Comparison of ENCODE assay signal across 10 mouse cellular contexts in the genomic region with DNA sequence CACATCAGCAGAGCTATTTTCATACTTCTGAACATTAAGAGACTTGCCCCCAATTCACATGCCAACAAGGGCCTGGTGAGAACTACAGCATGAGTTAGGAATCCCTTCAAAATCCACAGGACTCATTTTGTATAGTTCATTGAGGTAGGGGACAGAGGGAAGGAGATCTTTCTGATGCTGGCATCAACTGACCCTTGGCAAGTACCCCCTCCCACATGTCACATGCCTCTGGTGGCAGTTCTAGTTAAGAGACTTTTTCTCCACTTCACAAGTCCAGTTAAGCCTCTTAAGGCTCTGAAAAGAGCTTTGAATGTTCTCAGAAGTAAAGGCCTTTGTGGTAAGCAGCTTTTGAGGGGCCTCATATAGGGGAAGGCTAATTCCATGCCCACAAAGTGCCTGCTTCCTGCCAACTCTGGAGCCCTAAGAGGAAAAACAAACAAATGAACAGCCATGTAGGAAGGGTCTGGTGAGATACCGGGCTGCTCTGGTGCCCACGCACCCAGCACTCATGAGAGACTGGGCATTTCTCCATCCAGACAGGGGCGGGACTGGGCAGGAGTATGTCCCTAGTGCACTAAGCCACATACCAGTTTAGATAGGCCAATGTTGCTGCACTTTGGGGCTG. TPM values are rescaled to one million over a fixed set of nuclear protein-coding genes. Genes with fewer than 3 reads are reported as not detected.
DNase-seq lines count a peak whose midpoint lies in the region; ATAC-seq lines count a peak whose summit lies in the region.
"Had no signal": no experiment of that assay in that cellular context is flagged by ENCODE, and none has a peak within 500 bp of the region (broad histone marks: within the 10 kb centered on the region; RNA-seq: fewer than 3 reads in every experiment).

No protein-coding gene starts in this region.

- H3K27ac ChIP-seq in kidney, embryonic 16.5 days (ENCODE audit: low read length) = no peak overlapping the region
- H3K27ac ChIP-seq in forebrain, embryonic 16.5 days (ENCODE audit: low read length) = no peak overlapping the region; the same call in 1 of the 2 replicates
- peak overlapping the region; percentile 79; the same call in 1 of the 2 replicates for H3K27ac ChIP-seq in stomach, embryonic 15.5 days
- H3K27ac ChIP-seq: liver, embryonic 15.5 days had no signal

- no peaks in the 10 kb centered on the region for H3K9me3 ChIP-seq in kidney, embryonic 16.5 days (ENCODE audit: low read length)
- no peaks in the 10 kb centered on the region for H3K9me3 ChIP-seq in forebrain, embryonic 16.5 days (ENCODE audit: control insufficient read depth, low read length)
- no peaks in the 10 kb centered on the region for H3K9me3 ChIP-seq in stomach, embryonic 15.5 days
- H3K9me3 ChIP-seq: liver, embryonic 15.5 days had no signal

- 85% methylated on average over 3 of the region's 3 CpGs for WGBS in kidney, embryonic 16.5 days
- 31% methylated on average over 3 of the region's 3 CpGs for WGBS in forebrain, embryonic 16.5 days
- WGBS in stomach, embryonic 15.5 days = 65% methylated on average over 3 of the region's 3 CpGs

- no peak overlapping the region for H3K9ac ChIP-seq in kidney, embryonic 16.5 days (replicated peaks; ENCODE audit: low read length)
- H3K9ac ChIP-seq in forebrain, embryonic 16.5 days (replicated peaks; ENCODE audit: low read depth, low read length) = no peak overlapping the region
- no peak overlapping the region for H3K9ac ChIP-seq in stomach, embryonic 15.5 days
- H3K9ac ChIP-seq: liver, embryonic 15.5 days had no signal

- DNase-seq in kidney, adult 8-10 months = no peak
- peak; percentile 91 for DNase-seq in lung, postnatal 25 days (ENCODE audit: low spot score)
- DNase-seq in natural killer cell, adult 2 months (ENCODE audit: low spot score in 2 of 2) = no peak
- no peak for DNase-seq in right cerebral cortex, postnatal 25 days
- no peak for DNase-seq in left cerebral cortex, adult 9 months (ENCODE audit: low spot score in 2 of 2)
- DNase-seq: cerebellum, postnatal 14 days had no signal

- no peaks in the 10 kb centered on the region for H3K27me3 ChIP-seq in kidney, embryonic 16.5 days (ENCODE audit: insufficient read depth, low read length)
- H3K27me3 ChIP-seq in forebrain, embryonic 16.5 days (replicated peaks; ENCODE audit: control insufficient read depth, insufficient read depth, low read length) = no peaks in the 10 kb centered on the region
- H3K27me3 ChIP-seq in stomach, embryonic 15.5 days (replicated peaks) = no peaks in the 10 kb centered on the region
- H3K27me3 ChIP-seq: liver, embryonic 15.5 days had no signal

- H3K4me1 ChIP-seq in kidney, embryonic 16.5 days (ENCODE audit: insufficient read depth, low read length) = no peaks in the 10 kb centered on the region; the same call in 1 of the 2 replicates
- H3K4me1 ChIP-seq in forebrain, embryonic 16.5 days (replicated peaks; ENCODE audit: control insufficient read depth, insufficient read depth, low read length) = 0 out of 2 replicates have a peak, but pooled peaks cover 2% of the 10 kb centered on the region
- H3K4me1 ChIP-seq in stomach, embryonic 15.5 days = peaks cover 11% of the 10 kb centered on the region; the same call in 1 of the 2 replicates
- H3K4me1 ChIP-seq: liver, embryonic 15.5 days had no signal

- 0 out of 2 replicates have a peak, but pooled peaks have one; percentile 17 for ATAC-seq in kidney, embryonic 16.5 days (ENCODE audit: low FRiP score, low TSS enrichment)
- peak; percentile 77 for ATAC-seq in forebrain, embryonic 16.5 days
- ATAC-seq in stomach, embryonic 15.5 days (ENCODE audit: insufficient read depth, low FRiP score, low read depth) = no peak

- no peak overlapping the region for H3K4me3 ChIP-seq in kidney, embryonic 16.5 days (ENCODE audit: low read length)
- H3K4me3 ChIP-seq in forebrain, embryonic 16.5 days (replicated peaks; ENCODE audit: low read length) = no peak overlapping the region
- H3K4me3 ChIP-seq in stomach, embryonic 15.5 days (replicated peaks) = no peak overlapping the region
- H3K4me3 ChIP-seq: liver, embryonic 15.5 days had no signal

- H3K4me2 ChIP-seq in kidney, embryonic 16.5 days (replicated peaks; ENCODE audit: low read depth, low read length) = no peak overlapping the region
- no peak overlapping the region for H3K4me2 ChIP-seq in forebrain, embryonic 16.5 days (ENCODE audit: low read length)
- no peak overlapping the region for H3K4me2 ChIP-seq in stomach, embryonic 15.5 days
- H3K4me2 ChIP-seq: liver, embryonic 15.5 days had no signal

- no peaks in the 10 kb centered on the region for H3K36me3 ChIP-seq in kidney, embryonic 16.5 days (ENCODE audit: insufficient read depth, low read length)
- no peaks in the 10 kb centered on the region for H3K36me3 ChIP-seq in forebrain, embryonic 16.5 days (ENCODE audit: control insufficient read depth, insufficient read depth)
- H3K36me3 ChIP-seq in stomach, embryonic 15.5 days = no peaks in the 10 kb centered on the region; the same call in 1 of the 2 replicates
- H3K36me3 ChIP-seq: liver, embryonic 15.5 days had no signal

RNA-seq across cellular contexts. Expression of gene Tc2n, which starts 48.0 kb away (rescaled TPM):
- 0.80 TPM in 2 replicates for polyA plus RNA-seq in kidney, embryonic 16.5 days (2015; fragmentation: Nextera tagmentation; extraction: Ambion mirVana)
- polyA plus RNA-seq in forebrain, embryonic 16.5 days (2015; fragmentation: Nextera tagmentation; extraction: Ambion mirVana) = 0.11 and 0.22 TPM in 2 replicates
- 4.1 and 4.8 TPM in 2 replicates for polyA plus RNA-seq in stomach, embryonic 15.5 days (2015; fragmentation: Nextera tagmentation; extraction: Ambion mirVana)

RNA-seq across cellular contexts. Expression of gene Fbln5, which starts 52.5 kb away (rescaled TPM):
- 135 and 143 TPM in 2 replicates for polyA plus RNA-seq in kidney, embryonic 16.5 days (2015; fragmentation: Nextera tagmentation; extraction: Ambion mirVana)
- polyA plus RNA-seq in forebrain, embryonic 16.5 days (2015; fragmentation: Nextera tagmentation; extraction: Ambion mirVana) = 7.9 and 13.5 TPM in 2 replicates
- 51.7 and 61.1 TPM in 2 replicates for polyA plus RNA-seq in stomach, embryonic 15.5 days (2015; fragmentation: Nextera tagmentation; extraction: Ambion mirVana)
